Mouse (Mus musculus): ENCODE results near the gene Tbpl1. TPM values are rescaled to one million over a fixed set of nuclear protein-coding genes. Genes with fewer than 3 reads are reported as not detected.

Tbpl1 gene
- polyA plus RNA-seq (2015; fragmentation: Nextera tagmentation; extraction: Ambion mirVana) = 71.3 and 83.9 TPM in 2 replicates

DNA sequence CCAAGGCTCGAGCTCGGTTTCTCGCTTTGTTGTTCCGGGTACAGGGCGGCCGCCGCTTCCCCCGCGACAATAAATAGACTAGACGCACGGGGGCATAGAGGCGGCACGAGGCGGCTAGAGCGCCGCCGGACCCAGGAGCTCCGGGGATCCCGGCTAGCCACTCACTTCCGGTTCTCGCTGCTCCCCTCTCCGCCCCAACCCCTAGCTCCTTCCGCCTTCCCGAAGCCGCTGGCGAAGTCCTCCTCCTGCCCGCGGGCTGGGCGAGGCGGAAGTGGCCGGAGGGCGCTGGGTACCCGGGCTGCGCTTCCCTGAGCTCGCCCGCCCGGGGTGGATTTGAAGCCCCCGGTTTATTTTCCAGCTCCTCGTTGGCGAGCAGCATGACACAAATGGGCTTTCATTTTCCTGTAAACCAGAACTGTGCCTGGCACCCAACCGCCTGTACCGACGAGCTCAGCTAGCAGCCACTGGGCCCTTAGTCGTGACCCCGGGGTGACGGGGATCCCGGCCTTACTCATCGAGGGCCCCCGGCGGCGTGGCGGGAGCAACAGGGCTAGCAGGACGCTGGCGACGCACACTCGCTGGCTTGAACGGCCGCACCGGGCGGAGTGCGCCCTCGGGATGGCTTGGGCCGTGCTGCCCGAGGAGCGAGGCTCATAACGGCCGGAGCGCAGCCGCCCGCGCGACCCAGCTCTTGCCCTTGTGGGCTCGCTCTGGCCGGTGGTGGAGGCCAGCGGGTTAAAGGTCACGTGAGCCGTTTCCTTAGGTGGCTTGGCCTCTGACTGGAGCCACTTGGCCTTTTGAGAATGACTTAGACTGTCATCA, at the start of gene Tbpl1:
TSS of gene Tbpl1 (minus strand) at position 667 of the 822 bp plus-strand sequence.
- peak within 1 kb of the TSS; percentile 99 for H3K4me3 ChIP-seq (ENCODE audit: low read length)
- peak within 1 kb of the TSS; percentile 99 for H3K9ac ChIP-seq (ENCODE audit: low read depth, low read length)
- H3K27ac ChIP-seq (ENCODE audit: low read depth, low read length) = peak within 1 kb of the TSS; percentile 96
- peaks cover 19% of the 10 kb centered on the region for H3K4me1 ChIP-seq (ENCODE audit: control insufficient read depth, insufficient read depth, low read depth, low read length)
- ATAC-seq = peak; percentile 99
- no peaks in the 10 kb centered on the region for H3K27me3 ChIP-seq (replicated peaks; ENCODE audit: control insufficient read depth, insufficient read depth, low read length)
- peak within 1 kb of the TSS; percentile 98 for H3K4me2 ChIP-seq (ENCODE audit: low read length)
- H3K36me3 ChIP-seq (ENCODE audit: control insufficient read depth, insufficient read depth, low read length) = no peaks in the 10 kb centered on the region
- WGBS = under 1% methylated on average over 71 of the region's 77 CpGs
- no peaks in the 10 kb centered on the region for H3K9me3 ChIP-seq (ENCODE audit: control insufficient read depth, low read length)

DNA sequence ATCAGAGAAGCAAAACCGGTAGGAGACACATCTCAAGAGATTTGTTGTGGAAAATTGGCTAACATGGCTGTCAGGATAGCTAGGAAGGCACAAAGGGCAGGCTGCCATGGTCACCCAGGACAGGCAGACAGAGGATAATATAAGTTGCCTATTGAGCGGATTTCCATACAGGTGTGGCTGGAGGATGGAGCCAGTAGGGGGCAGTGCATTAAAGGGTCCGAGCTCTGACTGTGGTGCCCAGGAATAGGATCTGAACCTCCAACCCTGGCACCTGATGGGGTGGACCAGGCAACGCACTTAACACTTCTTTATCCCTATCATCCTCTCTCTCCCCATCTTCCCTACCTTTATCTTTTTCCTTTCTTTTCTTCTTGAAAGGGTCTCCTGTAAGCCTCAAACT, 49.7 kb upstream of the Tbpl1 start:
- H3K4me2 ChIP-seq (ENCODE audit: low read length) = no peak overlapping the region
- H3K4me3 ChIP-seq (ENCODE audit: low read length) = no peak overlapping the region
- no peak overlapping the region for H3K27ac ChIP-seq (ENCODE audit: low read depth, low read length)
- H3K9me3 ChIP-seq (ENCODE audit: control insufficient read depth, low read length) = no peaks in the 10 kb centered on the region
- no peaks in the 10 kb centered on the region for H3K36me3 ChIP-seq (ENCODE audit: control insufficient read depth, insufficient read depth, low read length)
- no peaks in the 10 kb centered on the region for H3K4me1 ChIP-seq (ENCODE audit: control insufficient read depth, insufficient read depth, low read depth, low read length)
- no peak for ATAC-seq
- 42% methylated on average over 4 of the region's 4 CpGs for WGBS
- no peaks in the 10 kb centered on the region for H3K27me3 ChIP-seq (replicated peaks; ENCODE audit: control insufficient read depth, insufficient read depth, low read length)
- H3K9ac ChIP-seq (ENCODE audit: low read depth, low read length) = no peak overlapping the region

GRCm38 (mm10) chr10:22777939-22778338, 46.2 kb upstream of the Tbpl1 start:
- 23% methylated on average over 5 of the region's 5 CpGs for WGBS
- Histone ChIP-seq H3K4me2 (ENCODE audit: low read length) (no peak overlapping the region), H3K9ac (ENCODE audit: low read depth, low read length) (no peak overlapping the region), H3K4me3 (ENCODE audit: low read length) (no peak overlapping the region), H3K27me3 (replicated peaks; ENCODE audit: control insufficient read depth, insufficient read depth, low read length) (no peaks in the 10 kb centered on the region), H3K36me3 (ENCODE audit: control insufficient read depth, insufficient read depth, low read length) (no peaks in the 10 kb centered on the region), H3K4me1 (ENCODE audit: control insufficient read depth, insufficient read depth, low read depth, low read length) (peaks cover 2% of the 10 kb centered on the region; the same call in 1 of the 2 replicates), H3K27ac (ENCODE audit: low read depth, low read length) (no peak overlapping the region), H3K9me3 (ENCODE audit: control insufficient read depth, low read length) (no peaks in the 10 kb centered on the region)
- peak; percentile 70; the same call in 1 of the 2 replicates for ATAC-seq

DNA sequence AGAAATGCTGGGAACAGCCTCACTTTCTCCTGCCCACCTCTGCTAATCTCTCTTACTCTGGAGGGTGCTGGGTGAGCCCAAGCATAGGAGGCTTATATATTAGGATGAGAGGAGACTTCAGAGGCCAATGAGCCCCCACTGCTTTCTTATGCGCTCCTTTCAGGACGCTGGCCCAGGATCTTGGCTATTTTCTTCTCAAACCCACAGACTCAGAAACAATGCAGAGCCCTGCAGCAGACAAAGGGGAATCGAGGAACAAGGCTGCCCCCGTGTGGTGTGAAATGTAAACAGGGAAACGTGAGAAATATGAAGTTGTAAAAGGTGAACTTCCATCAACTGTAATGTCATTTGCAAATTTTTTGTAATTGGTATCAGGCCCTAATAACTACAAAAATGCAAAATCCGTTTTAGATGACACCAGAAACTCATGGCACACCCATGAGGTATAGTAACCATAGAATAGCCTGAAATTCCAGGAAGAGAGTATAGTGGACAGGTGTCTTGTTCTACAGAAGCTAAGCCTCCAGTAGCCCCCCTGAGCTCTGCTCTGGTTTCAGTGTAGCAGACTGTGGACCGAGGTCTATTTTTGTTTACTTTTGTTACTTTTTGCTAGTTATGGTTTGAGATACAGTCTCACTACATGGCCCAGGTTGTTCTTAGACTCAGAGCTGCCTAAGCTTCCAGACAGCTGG, 44.4 kb upstream of the Tbpl1 start:
- Histone ChIP-seq H3K9me3 (ENCODE audit: control insufficient read depth, low read length) (no peaks in the 10 kb centered on the region), H3K9ac (ENCODE audit: low read depth, low read length) (peak overlapping the region; percentile 48), H3K27ac (ENCODE audit: low read depth, low read length) (no peak overlapping the region), H3K4me2 (ENCODE audit: low read length) (peak overlapping the region; percentile 32; the same call in 1 of the 2 replicates), H3K4me1 (ENCODE audit: control insufficient read depth, insufficient read depth, low read depth, low read length) (peaks cover 2% of the 10 kb centered on the region; the same call in 1 of the 2 replicates), H3K27me3 (replicated peaks; ENCODE audit: control insufficient read depth, insufficient read depth, low read length) (no peaks in the 10 kb centered on the region), H3K36me3 (ENCODE audit: control insufficient read depth, insufficient read depth, low read length) (no peaks in the 10 kb centered on the region), H3K4me3 (ENCODE audit: low read length) (no peak overlapping the region)
- ATAC-seq = peak; percentile 81
- WGBS = 13% methylated on average over 7 of the region's 7 CpGs

DNA sequence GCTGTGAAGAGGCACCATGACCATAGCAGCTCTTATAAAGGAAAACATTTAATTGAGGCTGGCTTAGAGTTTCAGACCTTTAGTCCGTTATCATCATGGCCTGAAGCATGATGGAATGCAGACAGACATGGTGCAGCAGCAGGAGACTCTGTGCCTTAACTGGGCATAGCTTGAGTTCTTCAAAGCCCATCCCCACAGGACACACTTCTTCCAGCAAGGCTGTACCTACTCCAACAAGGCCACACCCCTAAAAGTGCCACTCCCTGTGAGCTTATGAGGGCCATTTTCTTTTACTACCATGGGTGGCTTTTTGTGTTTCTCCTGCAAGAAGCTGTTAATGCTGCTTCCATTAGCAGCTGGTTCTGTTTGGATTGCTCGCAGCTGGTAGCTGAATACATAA, 43.7 kb upstream of the Tbpl1 start:
- Histone ChIP-seq H3K27me3 (replicated peaks; ENCODE audit: control insufficient read depth, insufficient read depth, low read length) (no peaks in the 10 kb centered on the region), H3K4me3 (ENCODE audit: low read length) (no peak overlapping the region), H3K4me1 (ENCODE audit: control insufficient read depth, insufficient read depth, low read depth, low read length) (peaks cover 2% of the 10 kb centered on the region; the same call in 1 of the 2 replicates), H3K36me3 (ENCODE audit: control insufficient read depth, insufficient read depth, low read length) (no peaks in the 10 kb centered on the region), H3K9me3 (ENCODE audit: control insufficient read depth, low read length) (no peaks in the 10 kb centered on the region), H3K9ac (ENCODE audit: low read depth, low read length) (no peak overlapping the region), H3K27ac (ENCODE audit: low read depth, low read length) (no peak overlapping the region), H3K4me2 (ENCODE audit: low read length) (no peak overlapping the region)
- 81% methylated on average over 2 of the region's 2 CpGs for WGBS
- ATAC-seq = no peak

DNA sequence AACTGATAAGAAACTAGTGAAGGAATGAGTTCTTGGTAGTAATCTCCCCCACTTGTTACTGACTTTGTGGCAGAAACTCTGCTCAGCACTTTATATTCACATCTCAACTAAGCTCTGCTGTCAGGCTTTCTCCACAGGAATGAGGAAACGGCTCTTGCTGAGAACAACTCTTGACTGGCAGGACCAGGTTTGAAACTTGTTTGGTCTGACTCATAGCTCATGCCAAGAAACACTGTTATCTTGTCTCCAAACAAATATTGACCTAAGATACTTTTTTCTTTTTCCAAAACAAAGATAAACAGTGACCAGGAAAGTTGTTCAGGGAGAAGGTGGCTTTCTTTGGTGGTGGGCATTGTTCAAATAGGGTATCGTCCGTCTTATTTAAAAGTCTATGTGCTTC, 42.9 kb upstream of the Tbpl1 start:
- Histone ChIP-seq H3K9ac (ENCODE audit: low read depth, low read length) (no peak overlapping the region), H3K4me2 (ENCODE audit: low read length) (no peak overlapping the region), H3K27me3 (replicated peaks; ENCODE audit: control insufficient read depth, insufficient read depth, low read length) (no peaks in the 10 kb centered on the region), H3K4me3 (ENCODE audit: low read length) (no peak overlapping the region), H3K4me1 (ENCODE audit: control insufficient read depth, insufficient read depth, low read depth, low read length) (peaks cover 2% of the 10 kb centered on the region; the same call in 1 of the 2 replicates), H3K27ac (ENCODE audit: low read depth, low read length) (no peak overlapping the region), H3K36me3 (ENCODE audit: control insufficient read depth, insufficient read depth, low read length) (no peaks in the 10 kb centered on the region), H3K9me3 (ENCODE audit: control insufficient read depth, low read length) (no peaks in the 10 kb centered on the region)
- 86% methylated on average over 3 of the region's 3 CpGs for whole genome bisulfite sequencing
- ATAC-seq = no peak

GRCm38 (mm10) chr10:22754240-22754639, 22.5 kb upstream of the Tbpl1 start:
- no peak overlapping the region for H3K4me2 ChIP-seq (ENCODE audit: low read length)
- H3K9me3 ChIP-seq (ENCODE audit: control insufficient read depth, low read length) = peaks cover 2% of the 10 kb centered on the region; the same call in 1 of the 2 replicates
- H3K27ac ChIP-seq (ENCODE audit: low read depth, low read length) = no peak overlapping the region
- H3K4me1 ChIP-seq (ENCODE audit: control insufficient read depth, insufficient read depth, low read depth, low read length) = no peaks in the 10 kb centered on the region
- H3K4me3 ChIP-seq (ENCODE audit: low read length) = no peak overlapping the region
- WGBS = 90% methylated on average over 1 of the region's 1 CpGs
- no peak overlapping the region for H3K9ac ChIP-seq (ENCODE audit: low read depth, low read length)
- no peak for ATAC-seq
- H3K27me3 ChIP-seq (replicated peaks; ENCODE audit: control insufficient read depth, insufficient read depth, low read length) = no peaks in the 10 kb centered on the region
- no peaks in the 10 kb centered on the region for H3K36me3 ChIP-seq (ENCODE audit: control insufficient read depth, insufficient read depth, low read length)

- no peak overlapping the region for H3K9ac ChIP-seq (ENCODE audit: low read depth, low read length)
- no peaks in the 10 kb centered on the region for H3K27me3 ChIP-seq (replicated peaks; ENCODE audit: control insufficient read depth, insufficient read depth, low read length)
- H3K27ac ChIP-seq (ENCODE audit: low read depth, low read length) = no peak overlapping the region
- ATAC-seq = no peak
- H3K36me3 ChIP-seq (ENCODE audit: control insufficient read depth, insufficient read depth, low read length) = no peaks in the 10 kb centered on the region
- H3K4me2 ChIP-seq (ENCODE audit: low read length) = no peak overlapping the region
- H3K9me3 ChIP-seq (ENCODE audit: control insufficient read depth, low read length) = peaks cover 2% of the 10 kb centered on the region; the same call in 1 of the 2 replicates
- H3K4me3 ChIP-seq (ENCODE audit: low read length) = no peak overlapping the region
- 74% methylated on average over 5 of the region's 5 CpGs for WGBS
- H3K4me1 ChIP-seq (ENCODE audit: control insufficient read depth, insufficient read depth, low read depth, low read length) = peaks cover 6% of the 10 kb centered on the region
Measured at GRCm38 (mm10) chr10:22751175-22751682, 19.5 kb upstream of the Tbpl1 start.

Data from hindbrain, embryonic 16.5 days (tissue).